Mouse (Mus musculus): ENCODE data around the gene Tecpr1. TPM values are rescaled to one million over a fixed set of nuclear protein-coding genes. Genes with fewer than 3 reads are reported as not detected.

Tecpr1 gene
- 100 to 1,000 TPM; 106 TPM for total RNA-seq (2021)

DNA sequence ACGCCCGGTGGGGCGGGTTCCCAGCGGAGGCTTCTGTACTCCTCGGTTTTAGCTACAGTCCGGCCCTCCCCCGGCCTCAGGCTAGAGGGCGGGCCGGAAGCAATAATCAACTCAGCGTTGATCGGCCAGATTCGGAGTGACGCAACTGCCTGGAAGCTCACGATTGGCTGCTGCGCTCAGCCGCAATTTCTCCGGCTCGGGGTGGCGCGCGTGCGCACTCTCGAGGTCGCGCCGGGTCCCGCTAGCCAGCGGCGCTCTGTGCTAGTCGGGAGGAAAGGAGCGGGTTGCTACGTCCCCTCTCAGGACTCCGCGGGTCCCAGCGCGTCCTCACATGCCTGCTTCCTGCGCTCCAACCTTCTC is at the start of gene Tecpr1:
Tecpr1 (minus strand) TSS at position 113 of the 360 bp plus-strand sequence.
- peak; percentile 93 to 95 for DNase-seq

DNA sequence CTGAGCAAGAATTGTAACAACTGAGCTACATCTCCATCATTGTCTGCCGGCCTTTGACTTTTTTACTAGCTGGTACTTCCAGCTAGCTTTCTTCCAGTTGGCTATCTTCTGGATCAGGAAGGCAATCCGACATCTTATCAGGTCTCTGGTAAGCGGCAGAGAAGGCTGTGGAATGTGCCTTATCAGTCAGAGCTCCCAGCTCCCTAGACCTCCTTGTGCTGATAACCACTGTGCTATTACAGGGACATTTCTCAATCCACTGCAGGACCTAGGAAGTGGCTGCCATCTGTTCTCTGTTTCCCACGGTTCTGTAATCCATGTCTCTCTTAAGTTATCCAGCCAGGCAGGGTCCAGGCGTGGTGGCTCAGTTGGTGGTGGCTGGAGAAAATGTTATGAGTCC is 48.4 kb upstream of the Tecpr1 start:
- DNase-seq = no peak

- DNase-seq = no peak
Measured at GRCm38 (mm10) chr5:144271118-144271517, 47.7 kb upstream of the Tecpr1 start.

GRCm38 (mm10) chr5:144270420-144270819 is 47.0 kb upstream of the Tecpr1 start:
- DNase-seq = no peak

- no peak for DNase-seq
Measured at GRCm38 (mm10) chr5:144269926-144270325, 46.5 kb upstream of the Tecpr1 start.

DNA sequence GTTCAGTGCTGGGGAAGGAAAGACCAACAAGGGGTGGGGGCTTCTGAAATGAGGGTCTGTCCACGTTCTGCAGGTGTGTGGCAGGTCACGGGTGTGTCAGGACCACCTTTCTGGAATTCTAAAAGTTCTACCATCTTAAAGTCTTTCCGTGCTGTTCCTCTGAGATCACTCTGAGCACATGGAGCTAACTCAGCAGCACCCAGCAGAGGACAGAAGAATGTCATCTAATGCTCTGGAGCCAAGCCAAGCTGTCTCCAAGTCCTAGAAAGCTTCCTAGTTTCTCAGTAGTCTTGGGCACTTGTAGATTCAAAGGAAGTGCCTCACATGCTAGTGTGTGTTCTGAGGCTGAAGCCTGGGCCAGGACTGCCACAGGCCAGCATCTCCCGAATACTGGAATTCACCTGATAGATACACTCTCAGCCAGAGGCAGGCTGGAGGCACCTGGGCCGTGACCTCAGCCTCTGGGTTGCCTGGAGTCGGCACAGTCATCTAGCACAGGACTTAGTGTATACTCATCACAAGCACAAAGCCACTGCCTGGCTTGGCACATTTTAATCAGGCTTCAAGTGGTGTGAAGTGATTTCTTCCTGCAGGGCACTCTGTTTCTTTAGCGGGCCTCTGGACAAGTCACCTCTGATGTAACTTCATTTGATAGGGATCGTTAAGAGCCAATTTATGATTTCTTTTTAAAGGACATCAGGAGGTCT is 44.3 kb upstream of the Tecpr1 start:
- no peak for DNase-seq

- DNase-seq = no peak
Measured at GRCm38 (mm10) chr5:144263496-144263895, 40.1 kb upstream of the Tecpr1 start.

DNA sequence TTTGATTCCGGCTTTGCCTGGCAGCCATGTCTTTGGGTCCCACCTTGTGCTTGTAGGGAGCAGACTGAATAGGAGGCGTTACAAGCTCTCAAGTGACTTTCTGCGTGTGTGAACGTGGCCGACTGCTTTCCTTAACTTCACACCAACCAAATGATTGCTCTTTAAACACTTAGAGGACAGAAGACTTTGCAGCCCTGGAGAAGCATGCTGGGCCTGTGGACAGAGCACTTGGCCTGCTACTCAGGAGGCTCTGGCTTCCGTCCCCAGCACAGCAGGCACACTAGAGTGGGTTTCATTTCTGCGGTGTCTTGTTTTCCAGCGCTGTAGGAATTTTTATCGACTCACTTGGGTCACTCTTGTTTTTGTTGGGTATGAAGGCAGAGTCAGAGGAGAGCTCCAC is 39.7 kb upstream of the Tecpr1 start:
- no peak for DNase-seq

DNA sequence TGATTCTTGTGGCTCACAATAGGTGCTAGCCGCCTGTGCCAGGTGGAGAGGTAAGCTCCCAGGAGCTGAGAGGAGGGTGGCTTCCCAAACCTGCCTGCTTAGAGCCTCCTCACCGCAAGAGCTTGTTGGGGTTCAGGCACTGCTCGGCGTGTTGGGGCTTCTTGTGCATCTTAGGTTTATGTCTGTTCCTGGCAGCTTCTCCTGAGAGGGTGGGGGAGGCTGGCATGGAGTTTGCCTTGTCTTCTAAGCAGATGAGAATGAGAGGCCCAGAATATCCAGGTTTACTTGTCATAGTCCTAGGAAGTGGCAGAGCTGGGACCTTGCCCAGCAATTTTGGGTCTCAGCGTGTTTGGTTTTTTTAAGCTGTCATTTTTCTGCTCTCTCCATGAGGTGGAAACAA is 38.4 kb upstream of the Tecpr1 start:
- no peak for DNase-seq

DNA sequence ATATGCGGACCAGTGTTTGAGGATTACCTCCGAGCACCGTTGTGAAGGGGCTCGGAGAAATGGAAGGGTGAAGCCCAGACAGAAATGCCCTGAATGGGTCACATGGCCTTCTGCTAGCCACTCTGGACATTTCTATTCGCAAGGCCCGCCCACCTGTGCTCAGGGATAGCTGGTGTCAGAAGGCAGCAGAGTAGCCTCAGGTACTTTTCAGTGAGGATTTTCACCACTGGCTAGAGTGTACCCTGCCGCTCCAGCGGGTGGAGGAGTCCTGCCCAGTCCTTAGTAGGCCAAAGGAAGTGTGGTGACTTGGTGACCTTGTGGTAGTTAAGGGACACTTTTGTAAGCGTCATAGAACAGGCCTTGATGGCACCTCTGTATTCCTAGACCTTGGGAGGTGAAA is 37.9 kb upstream of the Tecpr1 start:
- no peak for DNase-seq

DNA sequence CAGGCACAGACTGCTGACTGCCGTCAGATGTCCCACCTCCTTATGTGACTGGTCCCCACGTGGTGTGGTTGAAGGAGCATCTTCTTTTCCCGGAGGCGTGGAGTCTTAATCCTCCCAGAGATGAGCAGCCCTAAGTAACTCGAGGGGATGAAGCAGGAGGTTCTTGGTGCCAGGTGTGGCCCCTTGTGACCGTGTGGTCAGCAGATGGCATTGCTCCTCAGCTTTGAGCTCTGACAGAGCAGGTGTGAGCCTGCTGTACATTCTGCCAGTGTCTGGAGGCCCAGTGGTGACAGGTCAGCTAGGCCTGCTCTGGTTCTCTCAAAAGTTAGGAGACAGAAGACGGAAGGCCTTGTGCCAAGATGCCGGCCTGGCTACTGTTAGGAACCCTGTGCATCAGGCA is 37.0 kb upstream of the Tecpr1 start:
- DNase-seq = no peak

- DNase-seq = no peak
Measured at GRCm38 (mm10) chr5:144259228-144259627, 35.8 kb upstream of the Tecpr1 start.

- no peak for DNase-seq
Measured at GRCm38 (mm10) chr5:144258687-144259086, 35.3 kb upstream of the Tecpr1 start.

GRCm38 (mm10) chr5:144258131-144258611 is 34.8 kb upstream of the Tecpr1 start:
- no peak for DNase-seq

DNA sequence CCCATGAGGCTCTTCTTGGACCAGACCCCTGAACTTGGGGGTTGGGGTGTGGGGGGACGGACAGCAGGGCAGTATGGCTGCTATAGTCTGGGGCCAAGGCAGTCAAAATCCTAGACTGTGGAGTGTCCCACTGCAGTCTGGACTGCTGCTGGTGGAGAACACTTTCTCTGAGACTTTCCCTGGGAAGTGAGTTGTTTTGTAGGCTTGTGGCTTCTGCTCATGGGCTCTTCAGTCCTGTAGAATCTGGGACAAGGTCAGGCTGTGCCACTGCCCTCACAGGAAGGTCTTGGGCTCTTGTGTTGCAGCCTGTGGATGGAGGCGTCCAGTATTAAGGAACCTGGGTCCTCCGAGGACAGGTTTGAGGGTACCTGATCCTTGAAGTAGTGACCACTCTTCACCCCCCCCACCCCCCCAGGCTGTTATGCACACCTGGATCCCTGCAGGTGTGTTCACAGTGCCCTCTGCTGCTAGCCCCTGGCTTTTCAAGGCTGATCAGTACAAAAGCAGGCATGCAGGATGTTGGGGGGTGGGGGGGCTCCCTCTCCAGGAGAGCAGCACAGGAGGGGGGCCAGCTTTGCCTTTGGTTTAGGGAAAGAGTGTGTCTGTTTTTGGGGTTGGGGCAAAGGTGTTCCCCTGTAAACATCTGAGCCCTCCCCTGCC is 34.2 kb upstream of the Tecpr1 start:
- DNase-seq = no peak

GRCm38 (mm10) chr5:144256888-144257287 is 33.5 kb upstream of the Tecpr1 start:
- DNase-seq = no peak

- no peak for DNase-seq
Measured at GRCm38 (mm10) chr5:144256541-144256870, 33.1 kb upstream of the Tecpr1 start.

- DNase-seq = peak; percentile 35 to 41
Measured at GRCm38 (mm10) chr5:144255632-144256540, 32.5 kb upstream of the Tecpr1 start.

DNA sequence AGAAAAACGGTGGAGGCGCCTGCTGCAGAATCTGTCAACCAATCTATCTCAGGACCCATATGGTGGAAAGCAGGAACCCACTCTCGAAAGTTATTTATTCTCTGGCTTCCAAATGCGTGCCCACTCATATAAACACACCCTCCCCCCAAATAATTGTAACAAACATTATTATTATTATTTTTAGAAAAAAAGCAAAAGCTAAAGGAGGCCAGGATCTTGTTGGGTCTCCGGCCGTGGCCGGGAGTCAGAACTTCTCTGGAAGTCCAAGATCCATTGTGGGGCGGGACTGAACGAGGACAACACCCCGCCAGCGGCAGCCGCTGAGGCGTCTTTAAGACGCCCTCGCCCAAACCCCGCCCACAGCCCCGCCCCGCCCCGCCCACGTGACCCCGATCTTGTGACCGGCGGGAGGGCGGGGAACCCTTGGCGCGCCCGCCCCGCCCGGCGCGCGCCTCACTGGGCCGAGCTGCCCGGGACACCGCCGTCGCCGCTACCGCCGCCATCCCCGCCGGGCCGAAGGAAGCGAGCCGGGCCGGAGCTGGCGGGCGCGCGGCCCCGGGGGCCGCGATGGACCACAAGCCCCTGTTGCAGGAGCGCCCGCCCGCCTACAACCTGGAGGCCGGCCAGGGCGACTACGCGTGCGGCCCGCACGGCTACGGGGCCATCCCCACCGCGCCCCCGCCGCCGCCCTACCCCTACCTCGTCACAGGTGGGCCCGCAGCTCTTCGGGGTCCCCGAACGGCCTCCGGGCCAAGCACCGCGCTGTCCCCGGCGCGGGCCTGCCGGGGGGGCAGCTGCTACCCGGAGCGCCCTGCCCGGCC is 31.6 kb upstream of the Tecpr1 start:
- peak; percentile 72 to 73 for DNase-seq

GRCm38 (mm10) chr5:144254122-144254810 is 30.9 kb upstream of the Tecpr1 start:
- no peak for DNase-seq

DNA sequence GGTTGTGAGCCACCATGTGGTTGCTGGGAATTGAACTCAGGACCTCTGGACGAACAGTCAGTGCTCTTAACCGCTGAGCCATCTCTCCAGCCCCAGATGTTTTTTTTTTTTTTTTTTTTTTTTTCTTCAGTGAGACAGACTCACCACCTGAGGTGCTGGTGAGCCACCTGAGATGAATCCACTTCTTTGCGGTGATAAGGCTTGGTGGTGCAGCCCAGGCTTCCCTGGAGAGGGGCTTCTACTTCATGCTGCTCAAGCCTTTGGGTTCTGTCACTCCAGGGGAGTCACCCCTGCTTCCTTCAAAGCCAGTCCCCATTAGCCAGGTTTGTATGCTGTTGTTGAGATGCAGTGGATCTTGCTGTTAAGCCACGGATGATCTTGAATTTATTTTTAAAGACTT is 29.8 kb upstream of the Tecpr1 start:
- DNase-seq = no peak

Measured in layer of hippocampus, postnatal 36 days (tissue).